Mouse (Mus musculus): ENCODE measurements around the gene Zfp512b.

Gene Zfp512b
- long read RNA-seq, experiment 1, partial matches to known transcripts: 4 of 11 reads
- long read RNA-seq, experiment 1, other reads (novel, unspliced or antisense): 7 of 11 reads
- long read RNA-seq, experiment 2, partial matches to known transcripts: 2 of 7 reads
- long read RNA-seq, experiment 2, other reads (novel, unspliced or antisense): 5 of 7 reads

DNA sequence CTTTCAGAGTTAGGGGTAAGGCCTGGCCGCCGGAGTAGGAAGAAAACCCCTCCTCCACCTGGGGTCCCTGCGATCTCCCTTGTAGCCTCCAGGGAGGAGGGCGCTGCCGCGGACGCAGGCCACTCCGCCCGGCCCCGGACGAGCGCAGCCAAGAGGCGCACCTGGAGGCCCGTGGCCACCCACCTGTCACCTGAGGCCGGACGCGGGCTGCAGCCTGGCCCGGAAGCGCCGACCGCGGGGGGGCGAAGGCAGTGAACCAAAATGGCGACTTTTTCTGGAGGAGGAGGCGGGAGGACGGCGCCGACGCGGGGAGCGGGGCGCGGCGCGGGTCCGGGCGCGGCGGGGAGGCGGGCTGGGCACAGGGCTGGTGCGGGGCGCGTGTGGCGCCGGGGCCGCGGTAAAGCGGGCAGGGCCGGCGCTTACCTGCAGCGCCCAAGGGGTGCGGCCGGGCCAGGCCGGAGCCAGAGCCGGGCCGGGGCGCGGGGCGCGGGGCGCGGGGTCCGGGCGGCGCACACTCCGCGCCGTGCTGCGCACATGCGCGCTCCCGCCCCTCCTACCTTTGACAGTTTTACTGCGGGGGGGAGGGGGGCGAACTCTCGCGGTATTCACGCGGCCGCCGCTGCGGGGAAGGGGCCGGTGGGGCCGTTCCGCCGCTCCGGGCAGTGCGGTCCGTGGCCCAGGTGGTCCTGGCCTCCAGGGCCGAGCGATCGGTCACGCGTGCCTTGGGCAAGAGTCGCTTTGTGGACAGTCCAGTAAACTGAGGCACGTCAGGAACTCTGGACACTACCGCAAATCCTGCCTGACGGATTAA lies at the start of gene Zfp512b:
Zfp512b (minus strand) TSS at position 573 of the 811 bp plus-strand sequence.
- intact Hi-C loops (cut with DNase I): no loop called here

DNA sequence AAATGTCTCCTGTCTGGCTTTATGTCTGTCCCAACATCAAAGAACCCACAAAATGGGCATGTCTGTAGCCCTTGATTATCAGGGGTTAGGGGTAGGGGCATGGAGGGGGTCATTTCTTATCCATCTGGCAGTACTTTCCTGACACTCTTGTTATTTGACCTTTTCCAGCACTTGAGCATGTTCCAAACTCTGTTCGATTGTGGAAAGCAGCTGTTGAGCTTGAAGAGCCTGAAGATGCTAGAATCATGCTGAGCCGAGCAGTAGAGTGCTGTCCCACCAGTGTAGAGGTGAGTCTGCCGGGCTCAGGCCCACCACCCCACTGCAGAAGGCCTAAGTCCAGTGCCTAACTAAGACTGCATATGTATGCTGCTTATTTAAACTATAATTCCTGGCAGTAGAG lies 43.3 kb upstream of the Zfp512b start:
- intact Hi-C loops (cut with DNase I): no loop called here

DNA sequence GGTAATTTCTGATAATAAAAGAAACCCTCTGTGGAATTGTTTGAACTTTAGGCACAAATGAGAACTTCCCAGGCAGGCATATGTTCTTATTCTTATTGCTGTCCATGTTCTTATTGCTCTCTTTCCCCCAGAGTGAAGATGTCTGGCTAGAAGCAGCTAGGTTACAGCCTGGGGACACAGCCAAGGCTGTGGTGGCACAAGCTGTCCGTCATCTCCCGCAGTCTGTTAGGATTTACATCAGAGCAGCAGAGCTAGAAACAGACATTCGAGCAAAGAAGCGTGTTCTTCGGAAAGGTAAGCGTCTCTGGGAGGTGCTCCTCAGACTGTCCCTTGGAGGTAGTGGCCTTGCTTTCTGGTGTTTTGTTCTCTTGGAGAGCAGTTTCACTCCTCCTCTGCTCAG lies 40.0 kb upstream of the Zfp512b start:
- intact Hi-C loops (cut with DNase I): no loop called here

DNA sequence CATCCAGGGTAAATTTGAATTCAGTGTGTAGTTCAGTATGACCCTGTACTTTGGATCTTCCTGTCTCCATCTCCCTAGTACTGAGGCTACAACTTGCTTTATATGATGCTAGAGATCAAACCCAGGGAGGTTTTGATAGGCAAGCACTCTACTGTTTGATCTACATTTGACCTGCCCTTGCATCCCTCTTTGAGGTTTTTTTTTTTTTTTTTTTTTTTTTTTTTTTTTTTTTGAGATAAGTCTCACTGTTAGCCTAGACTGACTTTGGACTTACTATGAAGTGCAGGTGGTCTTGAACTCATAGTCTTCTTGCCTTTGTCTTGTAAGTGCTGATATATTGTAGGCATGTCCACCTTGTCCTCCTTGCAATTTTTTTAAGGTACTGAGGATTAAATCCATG lies 35.9 kb upstream of the Zfp512b start:
- intact Hi-C loops (cut with DNase I): no loop called here

DNA sequence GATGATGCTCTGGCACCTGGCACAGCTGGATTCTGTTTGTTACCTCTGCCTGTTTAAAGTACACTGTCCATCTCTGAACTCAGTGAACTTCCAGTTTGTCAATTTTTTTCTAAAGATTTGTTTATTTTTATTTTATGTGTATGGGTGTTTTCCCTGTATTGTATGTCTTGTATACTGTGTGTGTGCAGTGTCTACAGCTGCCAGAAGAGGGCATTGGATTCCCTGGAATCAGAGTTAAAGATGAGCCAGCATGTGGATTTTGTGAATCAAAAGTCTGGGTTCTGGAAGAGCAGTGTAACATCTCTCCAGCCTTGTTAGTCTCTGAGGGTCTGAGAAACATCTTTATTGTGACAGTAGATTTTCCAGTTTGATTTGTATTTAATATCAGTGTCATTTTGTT lies 30.8 kb upstream of the Zfp512b start:
- intact Hi-C loops (cut with DNase I): no loop called here

DNA sequence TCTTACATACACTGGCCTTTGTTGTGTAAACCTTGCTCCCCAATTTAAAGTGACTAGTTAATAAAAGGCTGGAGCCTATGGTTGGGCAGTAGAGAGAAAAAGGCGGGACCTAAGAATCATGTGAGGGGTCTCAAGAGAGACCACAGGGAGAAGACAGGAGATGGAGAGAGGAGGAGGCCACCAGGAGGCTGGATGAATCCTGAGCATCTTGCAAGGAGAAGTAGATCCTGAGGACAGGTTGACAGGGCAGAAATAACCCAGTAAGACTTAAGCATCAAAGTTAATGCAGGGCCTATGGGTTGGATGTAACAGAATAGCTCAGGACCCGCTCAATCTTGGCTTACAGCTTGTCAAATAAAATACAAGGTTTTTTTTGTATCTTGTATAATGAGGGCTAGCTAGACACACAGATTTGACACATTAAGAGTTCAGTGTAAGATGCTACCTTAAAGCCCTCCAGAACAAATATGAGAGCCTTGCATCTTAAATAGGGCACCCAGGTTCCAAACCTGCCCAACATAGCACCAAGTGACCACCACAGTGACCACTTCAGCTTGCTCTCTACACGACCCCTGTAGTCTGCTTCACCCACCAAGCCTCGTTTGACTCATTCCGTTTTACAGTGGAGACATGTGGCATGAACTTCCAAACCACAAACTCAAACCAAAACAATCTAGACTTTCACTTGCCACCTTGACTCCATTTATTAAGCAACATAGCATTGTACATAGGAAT lies 26.3 kb upstream of the Zfp512b start:
- intact Hi-C loops (cut with DNase I): no loop called here

DNA sequence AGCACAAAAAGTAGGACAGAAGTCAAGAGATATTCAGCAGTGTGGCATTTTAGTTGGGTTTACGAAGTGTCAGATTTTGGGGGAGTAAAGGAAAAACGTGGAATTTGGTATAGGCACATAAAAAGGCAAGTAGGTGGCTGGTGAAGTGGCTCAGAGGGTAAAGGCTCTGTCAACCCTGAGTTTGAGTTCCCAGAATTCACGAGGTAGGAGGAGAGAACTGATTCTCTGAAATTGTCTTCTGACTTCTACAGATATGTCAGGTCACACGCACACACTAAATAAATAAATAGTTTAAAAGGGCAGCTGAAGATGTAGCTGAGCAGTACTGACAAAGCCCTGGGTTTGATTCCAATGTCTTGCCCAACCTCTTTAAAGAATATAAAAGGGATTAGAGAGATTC lies 9.8 kb upstream of the Zfp512b start:
- intact Hi-C loops (cut with DNase I): no loop called here

DNA sequence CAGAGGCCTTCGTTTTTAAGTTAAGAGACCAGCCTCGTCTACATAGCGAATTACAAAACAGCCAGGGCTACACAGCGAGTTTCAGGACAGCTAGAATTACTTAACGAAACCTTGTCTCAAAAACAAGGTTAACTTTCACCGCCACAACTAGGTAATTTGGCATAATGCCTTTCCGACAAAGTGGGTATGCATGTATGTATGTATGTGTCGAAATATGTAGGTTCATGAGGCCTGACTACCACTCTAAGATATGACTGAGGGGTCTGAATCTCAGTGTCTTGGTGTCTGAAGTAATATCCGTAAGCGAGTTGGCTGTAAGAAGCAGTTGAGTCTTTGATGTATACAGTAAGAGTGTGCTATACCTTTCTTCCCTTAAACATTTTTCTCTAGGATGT lies 9.1 kb upstream of the Zfp512b start:
- intact Hi-C loops (cut with DNase I): no loop called here

DNA sequence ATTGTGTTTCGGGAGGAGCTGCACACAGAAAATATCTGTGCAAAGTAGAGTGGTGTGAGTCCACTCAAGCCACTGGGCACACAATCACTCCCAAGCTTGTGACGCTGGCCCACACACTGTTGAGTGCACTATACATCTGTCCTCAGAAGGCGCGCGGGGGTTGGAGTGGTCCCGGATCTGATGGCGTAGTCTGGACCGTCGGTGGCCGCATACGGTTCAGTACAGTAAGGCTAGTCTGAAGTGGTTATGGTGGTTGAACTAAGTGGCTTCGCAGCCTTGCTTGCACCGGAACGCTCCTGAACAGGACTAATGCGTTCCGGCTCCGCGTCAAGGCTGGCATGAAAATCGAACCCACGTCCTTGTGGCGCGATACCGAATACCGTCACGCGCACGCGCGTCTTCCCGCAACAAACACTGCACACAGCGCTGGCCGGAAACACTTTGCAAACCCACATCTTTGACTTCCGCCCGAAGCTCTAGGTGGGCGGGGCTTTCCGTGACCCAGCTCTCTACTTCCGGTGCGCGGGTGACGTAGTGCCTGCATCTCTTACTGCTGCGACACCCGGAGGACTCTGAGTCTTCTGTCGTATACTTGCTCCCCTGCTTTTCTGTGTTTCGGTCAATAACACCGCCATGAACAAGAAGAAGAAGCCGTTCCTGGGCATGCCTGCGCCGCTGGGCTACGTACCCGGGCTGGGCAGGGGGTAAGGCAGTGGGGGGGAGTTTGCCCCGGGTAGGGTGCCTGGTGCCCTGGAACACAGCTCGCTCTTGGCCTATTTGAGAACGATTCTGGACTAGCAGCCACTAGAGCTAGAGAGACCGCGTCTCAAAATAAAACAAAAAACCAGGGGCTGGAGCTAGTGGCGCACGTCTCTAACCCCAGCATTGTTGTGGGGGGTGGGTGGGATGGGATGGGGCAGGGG lies 8.5 kb upstream of the Zfp512b start:
- intact Hi-C loops (cut with DNase I): no loop called here

DNA sequence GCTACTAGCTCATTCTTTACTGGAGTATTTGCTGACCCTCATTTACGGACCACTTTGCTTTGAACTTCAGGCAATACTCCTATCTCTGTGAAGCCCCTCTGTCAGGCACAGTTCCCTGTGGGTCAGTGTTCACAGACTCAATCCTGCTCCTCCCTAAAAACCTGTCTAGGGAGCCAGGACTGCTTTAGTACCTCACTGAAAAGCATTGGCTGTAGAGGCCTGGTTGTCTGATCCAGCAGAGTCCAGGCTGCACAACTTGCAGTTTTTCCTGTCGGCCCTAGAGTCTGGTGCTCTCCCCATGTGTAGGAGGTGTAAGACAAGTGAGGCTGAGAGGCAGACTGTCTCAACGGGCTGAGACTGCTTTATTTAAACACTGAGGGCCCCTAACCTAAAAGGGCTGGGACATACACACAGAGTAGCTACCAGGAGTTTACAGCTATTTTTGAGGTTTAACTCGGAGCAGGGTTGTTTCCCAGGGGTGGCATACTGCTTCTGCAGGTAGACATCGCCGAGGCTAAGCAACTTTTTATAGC lies 7.7 kb upstream of the Zfp512b start:
- intact Hi-C loops (cut with DNase I): no loop called here

DNA sequence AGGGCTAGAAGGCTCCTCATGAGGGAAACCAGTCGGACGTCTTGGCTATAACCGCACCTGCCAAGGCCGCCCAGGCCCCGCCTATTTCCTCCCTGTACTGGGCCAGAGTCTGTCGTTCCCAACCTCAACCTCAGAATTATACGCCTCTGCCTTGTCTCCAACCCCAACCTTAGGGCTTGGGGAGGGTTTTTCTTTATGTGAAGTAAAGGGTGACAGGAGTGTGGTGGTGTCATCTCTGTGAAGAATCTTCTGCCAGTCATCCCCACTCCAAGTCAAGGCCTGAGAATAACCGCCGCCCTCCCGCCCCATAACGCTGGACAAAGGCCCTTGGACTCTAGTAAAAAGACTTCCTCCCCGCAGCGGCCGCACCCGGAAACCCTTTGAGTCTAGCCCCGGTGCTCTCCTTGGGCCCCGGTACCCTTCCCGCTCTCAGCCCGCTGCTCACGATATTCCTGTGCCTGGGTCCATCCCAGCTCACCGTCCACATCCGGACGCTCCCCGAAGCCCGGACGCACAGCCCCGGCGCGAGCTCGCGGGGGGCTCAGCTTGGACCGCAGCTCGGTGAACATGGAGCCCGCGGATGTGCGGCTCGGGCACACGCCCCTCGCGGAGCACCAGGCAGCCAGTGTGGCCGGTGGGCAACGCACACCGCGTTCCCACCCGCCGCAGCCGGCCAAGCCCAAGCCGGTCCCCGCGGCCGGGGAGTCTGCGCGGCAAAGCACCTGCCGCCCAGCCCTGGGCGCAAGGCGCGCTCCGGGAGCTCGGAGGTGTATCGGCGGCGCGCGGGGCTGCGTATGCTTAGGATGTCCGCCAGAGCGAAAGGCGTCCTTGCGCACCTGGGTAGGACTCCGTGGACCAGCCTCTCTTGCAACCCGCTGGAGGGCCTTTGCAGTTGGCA lies 6.1 kb upstream of the Zfp512b start, which contains the start of gene Samd10:
Samd10 (minus strand) TSS at position 759 of the 898 bp plus-strand sequence.
- intact Hi-C loops (cut with DNase I): loop anchor here (5.0 kb wide), 1 partner anchor 206 kb away; no protein-coding TSS in a partner anchor

DNA sequence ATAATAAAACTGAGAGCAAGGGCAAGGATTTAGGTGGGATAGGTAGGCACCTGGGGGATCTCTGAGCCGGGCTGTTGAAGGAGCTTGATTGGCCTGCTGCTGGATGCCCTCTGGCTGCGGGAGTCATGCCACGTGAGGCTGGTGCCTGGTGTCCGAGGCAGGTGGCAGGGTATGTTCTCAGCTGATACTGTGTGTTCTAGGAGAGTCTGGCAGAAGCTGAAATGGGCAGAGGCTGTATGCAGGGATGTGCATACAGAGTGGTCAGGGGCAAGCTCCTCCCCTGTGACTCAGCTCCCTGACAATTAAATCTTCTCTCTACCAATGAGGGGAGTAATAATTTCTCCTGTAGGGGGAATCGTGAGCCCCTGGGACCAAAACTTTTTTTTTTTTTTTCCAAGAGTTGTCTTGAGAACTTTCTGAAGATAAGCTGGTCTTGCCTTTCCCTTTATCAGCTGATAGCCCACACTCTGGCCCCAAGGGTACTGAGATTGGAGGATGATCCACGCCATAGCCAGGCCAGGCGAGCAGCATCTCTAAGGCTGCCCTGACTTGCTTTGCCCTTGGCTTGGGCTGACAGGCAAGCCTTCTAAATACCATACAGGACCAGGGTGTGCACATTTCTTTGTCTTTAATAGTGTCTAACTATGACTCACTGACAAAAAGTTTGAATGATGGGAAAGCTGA lies 4.9 kb upstream of the Zfp512b start:
- intact Hi-C loops (cut with DNase I): loop anchor here (5.0 kb wide), 1 partner anchor 205 kb away; no protein-coding TSS in a partner anchor

DNA sequence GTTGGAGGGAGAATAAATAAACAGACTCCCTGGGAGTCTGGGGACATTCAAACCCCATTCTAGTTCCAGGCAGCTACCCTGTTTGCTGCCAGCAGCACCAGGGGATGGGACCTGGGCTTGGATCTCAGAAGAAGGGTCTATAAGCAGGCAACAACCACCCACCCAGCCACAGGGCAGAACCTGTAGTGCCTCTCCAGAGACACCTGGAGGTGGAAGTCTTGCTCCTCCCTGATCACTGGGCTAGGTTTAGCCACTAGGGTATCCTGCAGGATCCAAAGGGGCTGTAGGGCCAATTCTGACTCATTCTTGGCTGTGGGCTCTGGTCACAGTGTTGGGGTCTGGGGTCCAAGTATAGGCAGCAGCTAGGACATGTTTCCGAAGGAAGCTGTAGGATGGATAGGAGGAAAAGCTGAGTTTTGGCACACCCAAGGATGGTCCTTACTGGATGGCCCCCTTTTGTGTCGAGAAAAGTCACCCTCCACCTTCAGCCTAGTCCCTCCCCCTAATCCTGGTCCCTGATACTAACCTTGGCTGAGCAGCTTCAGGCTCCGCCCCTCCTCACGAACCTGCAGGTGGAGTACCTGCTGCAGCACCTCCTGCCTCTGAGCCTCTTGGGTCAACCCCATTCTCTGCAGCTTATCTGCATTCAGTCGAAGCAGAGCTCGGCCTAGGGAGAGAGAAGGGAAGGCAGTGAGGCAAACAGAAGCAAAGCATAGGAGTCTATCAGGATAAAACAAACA lies 3.8 kb upstream of the Zfp512b start:
- intact Hi-C loops (cut with DNase I): loop anchor here (5.0 kb wide), 1 partner anchor 204 kb away; no protein-coding TSS in a partner anchor

DNA sequence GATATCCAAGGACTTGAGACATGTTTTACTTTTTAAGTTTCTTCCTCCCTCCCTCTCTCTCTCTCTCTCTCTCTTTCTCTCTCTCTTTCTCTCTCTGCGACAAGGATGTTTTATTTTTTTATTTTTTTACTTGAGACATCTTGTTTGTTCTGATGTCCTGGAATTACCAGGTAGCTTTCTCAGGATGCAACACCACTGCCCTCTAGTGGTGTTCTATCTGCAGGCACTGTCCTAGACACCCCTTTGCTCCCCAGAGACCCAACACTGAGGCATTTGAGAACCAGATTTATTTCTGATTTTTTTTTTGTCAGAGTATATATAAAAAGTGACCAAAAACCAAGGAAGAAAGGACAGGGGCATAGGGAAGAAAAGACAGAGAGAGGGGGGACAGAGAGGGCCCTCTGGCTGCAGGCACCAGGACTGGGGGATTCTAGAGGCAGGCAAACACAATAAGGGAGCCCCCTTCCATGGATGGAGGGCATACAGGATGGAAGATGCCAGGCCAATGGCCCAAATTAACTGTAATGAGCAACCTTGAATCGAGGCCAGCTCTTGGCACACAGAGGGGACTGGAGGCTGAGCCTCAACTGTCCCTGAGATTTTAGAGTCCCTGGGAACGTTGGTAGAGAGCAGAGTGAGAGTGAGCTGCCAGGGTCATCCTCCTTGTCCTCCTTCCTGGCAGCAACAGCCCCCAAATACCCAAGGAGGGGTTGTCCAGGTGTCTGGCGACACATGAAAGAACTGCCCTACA lies 2.5 kb upstream of the Zfp512b start:
- intact Hi-C loops (cut with DNase I): loop anchor here (5.0 kb wide), 1 partner anchor 203 kb away; no protein-coding TSS in a partner anchor

DNA sequence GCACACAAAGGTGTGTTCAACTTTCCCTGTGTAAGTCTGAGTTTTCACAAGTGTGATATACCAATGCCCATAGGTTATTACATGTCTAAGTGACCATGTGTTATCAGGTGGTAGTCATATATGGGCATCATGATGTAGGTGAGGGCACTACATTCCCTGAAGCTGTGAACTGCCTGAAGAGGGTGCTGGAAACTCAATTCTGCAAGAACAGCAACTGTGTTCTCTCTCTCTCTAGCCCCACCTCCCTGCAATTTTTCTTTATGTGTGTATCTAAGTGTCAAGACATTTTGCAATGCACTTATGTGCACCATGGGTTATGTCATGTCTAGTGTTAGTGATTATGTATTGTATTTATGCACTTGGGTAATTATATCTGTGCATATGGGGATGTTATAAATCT lies 1.3 kb upstream of the Zfp512b start:
- intact Hi-C loops (cut with DNase I): no loop called here

DNA sequence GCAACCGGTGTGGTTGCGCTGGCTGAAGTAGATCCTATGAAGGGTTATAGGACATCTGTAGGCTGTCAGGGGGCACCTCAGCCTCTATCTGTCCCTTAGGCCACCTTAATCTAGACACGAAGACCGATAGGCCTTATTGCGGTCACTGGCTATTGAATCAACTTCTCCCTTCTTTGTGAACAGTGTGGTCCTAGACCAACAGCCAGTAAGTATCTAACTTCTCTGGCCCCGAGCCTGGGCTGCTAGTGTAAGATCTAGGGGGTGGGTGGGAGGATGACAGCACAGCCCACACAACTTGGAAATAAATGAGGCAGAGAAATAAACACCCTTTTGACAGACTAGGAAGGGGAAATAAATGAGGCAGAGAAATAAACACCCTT lies 429 bp upstream of the Zfp512b start:
- intact Hi-C loops (cut with DNase I): no loop called here

DNA sequence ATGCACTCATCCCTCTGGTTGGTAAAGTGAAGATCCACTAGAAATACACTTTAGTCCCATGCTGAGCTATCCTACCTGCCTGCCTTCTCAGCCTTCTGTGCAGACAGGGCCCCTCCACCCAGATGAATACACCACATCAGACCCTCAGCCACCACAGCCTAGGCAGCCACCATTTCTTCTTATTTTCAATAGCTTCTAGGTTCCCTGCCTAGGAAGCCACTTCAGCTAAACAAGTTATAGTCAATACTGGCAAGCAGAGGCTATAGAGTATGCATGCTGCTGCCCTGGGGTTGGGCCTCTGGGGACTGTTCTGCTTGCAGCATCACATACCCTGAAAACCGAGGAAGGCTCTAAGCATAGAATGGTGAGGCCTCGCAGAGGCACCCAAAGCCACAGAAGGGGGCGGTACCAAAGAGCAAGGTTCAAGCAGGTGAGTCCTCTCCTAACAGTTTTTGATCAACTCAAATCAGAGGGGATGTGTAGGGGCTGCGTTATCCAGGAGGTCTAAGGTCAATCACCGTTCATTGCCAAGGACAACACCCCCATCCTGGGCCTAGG lies 996 bp downstream of the Zfp512b start, which contains the start of gene Prpf6:
Prpf6 (plus strand) TSS at position 341 of the 558 bp plus-strand sequence.
- intact Hi-C loops (cut with DNase I): no loop called here

Data from adrenal gland (tissue).